Mouse (Mus musculus) testis, adult 2 months (tissue): Measurements from ENCODE around the gene Kat8. TPM values are rescaled to one million over a fixed set of nuclear protein-coding genes. Genes with fewer than 3 reads are reported as not detected.
A peak's percentile ranks its signal among the peaks of the same experiment; 100 is the strongest.
"Not testable (repeated sequence)": the region's sequence is repeated elsewhere in the genome, so short reads cannot be mapped to it uniquely, and the experiment has no call there.

ENCODE experiments used
- H3K27ac ChIP-seq: fragments of 200-500 bp; 2 replicates; pipeline ENCODE4 v1.5.1; 2012; ENCODE audit warnings: low read depth, low read length; ENCODE audit not compliant: control insufficient read depth, insufficient read depth
- H3K27me3 ChIP-seq: fragments of 200-500 bp; 2 replicates; pipeline ENCODE4 v1.6.1; 2012; ENCODE audit warnings: mild to moderate bottlenecking, low read length, moderate library complexity; ENCODE audit not compliant: control insufficient read depth, insufficient read depth
- H3K36me3 ChIP-seq: fragments of 200-500 bp; 2 replicates; pipeline ENCODE4 v1.6.1; 2012; ENCODE audit warnings: mild to moderate bottlenecking, low read length; ENCODE audit not compliant: control insufficient read depth, insufficient read depth
- H3K4me1 ChIP-seq: fragments of 200-500 bp; 2 replicates; pipeline ENCODE4 v1.6.1; 2012; ENCODE audit warnings: low read length; ENCODE audit not compliant: control insufficient read depth, insufficient read depth
- H3K4me3 ChIP-seq: fragments of 200-500 bp; 2 replicates; pipeline ENCODE4 v1.5.1; 2012; ENCODE audit warnings: low read depth, mild to moderate bottlenecking, low read length, moderate library complexity, mixed read lengths; ENCODE audit not compliant: control insufficient read depth
- CTCF ChIP-seq: fragments of 200-500 bp; IDR thresholded peaks from 2 replicates; pipeline ENCODE4 v1.5.1; 2012; ENCODE audit warnings: low read depth, mild to moderate bottlenecking, inconsistent platforms, low read length, moderate library complexity; ENCODE audit not compliant: control insufficient read depth, insufficient read depth, insufficient replicate concordance
- POLR2A ChIP-seq: fragments of 200-500 bp; IDR thresholded peaks from 2 replicates; pipeline ENCODE4 v1.6.1; 2012; ENCODE audit warnings: low read depth, mild to moderate bottlenecking, inconsistent platforms, low read length, moderate library complexity; ENCODE audit not compliant: control insufficient read depth
- polyA plus RNA-seq: library from polyadenylated mRNA; depleted of rRNA; stranded (reverse); fragments of >200 nt; gene quantifications from 2 replicates; pipeline ENCODE4 v1.2.3, GENCODE M21; 2012

The Kat8 gene
- polyA plus RNA-seq, 1 experiment, result 98.4 TPM

DNA sequence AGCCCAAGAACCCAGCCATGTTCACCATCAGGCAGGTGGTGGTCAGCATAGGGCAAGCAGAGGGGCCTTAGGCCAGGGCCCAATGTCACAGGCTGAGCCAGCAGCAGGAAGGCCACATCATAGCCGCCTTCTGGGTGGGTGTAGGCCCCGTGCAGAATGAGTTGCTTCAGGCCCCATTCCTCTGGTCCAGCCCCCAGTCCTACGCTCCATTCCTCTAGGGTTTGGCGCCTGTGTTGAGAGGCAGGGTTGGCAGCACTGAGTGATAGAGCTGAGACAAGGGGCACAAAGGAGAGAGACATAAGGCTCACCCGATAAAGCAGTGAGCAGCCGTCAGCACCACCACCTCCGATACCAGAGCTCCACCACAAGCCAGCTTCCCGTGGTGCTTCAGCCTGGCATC is 25.1 kb upstream of the Kat8 start:
- Histone ChIP-seq H3K27me3 (no peaks in the 10 kb centered on the region), H3K36me3 (peaks cover 2% of the 10 kb centered on the region), H3K27ac (no peak overlapping the region), H3K4me3 (no peak overlapping the region), H3K4me1 (peaks cover 2% of the 10 kb centered on the region; the same call in 1 of the 2 replicates)
- no peak for TF ChIP-seq CTCF
- TF ChIP-seq POLR2A, result no peak

DNA sequence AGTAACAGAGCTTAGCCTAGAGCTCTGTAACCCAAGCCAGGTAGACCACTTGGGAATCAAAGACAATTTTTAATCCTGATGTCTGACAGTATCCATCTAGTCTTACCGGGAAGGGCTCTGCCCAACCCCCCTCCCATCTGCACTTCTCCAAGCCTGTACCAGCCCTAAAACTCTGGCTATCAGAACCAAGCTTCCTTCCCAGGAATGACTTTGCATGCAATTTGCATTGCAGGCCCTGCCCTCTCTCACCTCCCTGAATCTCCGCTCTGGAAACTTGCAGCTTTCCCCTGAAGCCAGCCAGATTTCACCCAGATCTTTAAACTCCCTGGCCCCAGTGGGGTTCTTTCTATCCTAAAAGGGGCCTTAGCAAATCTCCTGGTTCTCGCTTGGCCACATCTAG is 24.5 kb upstream of the Kat8 start:
- TF ChIP-seq POLR2A (no peak), CTCF (no peak)
- Histone ChIP-seq H3K36me3 (no peaks in the 10 kb centered on the region; the same call in none of the 2 replicates), H3K4me3 (no peak overlapping the region), H3K27ac (no peak overlapping the region), H3K4me1 (peaks cover 2% of the 10 kb centered on the region; the same call in 1 of the 2 replicates), H3K27me3 (no peaks in the 10 kb centered on the region)

- Histone ChIP-seq H3K27ac (no peak overlapping the region), H3K36me3 (no peaks in the 10 kb centered on the region; the same call in none of the 2 replicates), H3K4me3 (no peak overlapping the region), H3K4me1 (peaks cover 2% of the 10 kb centered on the region; the same call in 1 of the 2 replicates), H3K27me3 (no peaks in the 10 kb centered on the region)
- TF ChIP-seq CTCF (no peak), POLR2A (no peak)
Observed at GRCm38 (mm10) chr7:127888821-127889220, 23.5 kb upstream of the Kat8 start.

- Histone ChIP-seq H3K4me3 (no peak within 1 kb of the TSS), H3K27me3 (no peaks in the 10 kb centered on the region), H3K27ac (no peak within 1 kb of the TSS), H3K4me1 (peaks cover 16% of the 10 kb centered on the region), H3K36me3 (no peaks in the 10 kb centered on the region; the same call in 1 of the 2 replicates)
- TF ChIP-seq POLR2A (no peak), CTCF (no peak)
Observed at GRCm38 (mm10) chr7:127890798-127891197, 21.5 kb upstream of the Kat8 start, which contains the start of gene Prss53. Gene Prss53 (minus strand): TSS chr7:127890970.

DNA sequence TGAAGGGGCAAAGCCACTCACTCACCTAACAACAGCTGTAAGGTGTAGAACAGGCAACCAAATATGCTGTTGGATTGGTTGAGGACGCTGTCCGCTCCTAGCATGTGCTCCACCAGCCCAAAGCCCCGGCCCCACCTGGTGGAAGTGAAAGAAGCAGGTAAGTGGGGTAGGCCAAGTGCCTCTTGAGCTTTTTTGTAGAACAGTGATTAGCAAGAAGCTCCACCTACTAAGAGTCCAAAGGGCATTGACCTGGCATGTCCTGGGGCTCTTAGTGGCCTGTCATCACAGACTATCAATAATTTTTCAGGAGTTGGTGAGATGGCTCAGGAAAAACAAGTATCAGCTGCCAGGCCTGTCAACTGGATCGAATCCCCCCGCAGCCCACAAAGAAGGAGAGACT is 17.8 kb upstream of the Kat8 start:
- TF ChIP-seq CTCF (no peak), POLR2A (no peak)
- no peak overlapping the region for H3K27ac ChIP-seq
- peaks cover 17% of the 10 kb centered on the region for H3K4me1 ChIP-seq
- H3K4me3 ChIP-seq, result no peak overlapping the region
- no peaks in the 10 kb centered on the region for H3K36me3 ChIP-seq
- no peaks in the 10 kb centered on the region for H3K27me3 ChIP-seq

DNA sequence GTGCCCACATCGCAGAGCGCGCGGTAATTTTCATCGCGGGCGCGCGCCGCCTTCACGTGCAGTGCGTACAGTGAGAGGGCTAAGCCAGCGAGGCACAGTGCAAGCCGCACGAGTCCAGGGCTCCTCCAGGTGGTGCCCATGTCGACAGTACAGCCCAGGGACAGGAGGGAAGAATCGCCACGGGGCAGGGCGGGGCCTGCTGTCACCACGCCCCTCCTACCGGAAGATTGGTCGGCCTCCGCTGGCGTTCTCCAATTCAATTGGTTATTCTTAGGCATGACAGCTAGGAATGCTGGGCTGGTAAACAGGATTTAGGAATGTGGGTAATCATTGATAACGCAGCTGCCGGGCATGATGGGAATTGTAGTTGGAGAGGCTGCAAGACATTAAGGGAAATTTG is 16.9 kb upstream of the Kat8 start, which contains the start of the genes Gm21974 and Vkorc1:
TSS of gene Gm21974 (minus strand) at position 13 of the 400 bp plus-strand sequence.
TSS of gene Vkorc1 (minus strand) at position 176 of the 400 bp plus-strand sequence.
- H3K36me3 ChIP-seq, result no peaks in the 10 kb centered on the region
- peaks cover 17% of the 10 kb centered on the region for H3K4me1 ChIP-seq
- H3K27ac ChIP-seq, result peak within 1 kb of the TSS; percentile 8; the same call in 1 of the 2 replicates
- TF ChIP-seq POLR2A (peak; percentile 60; the same call in 1 of the 2 replicates), CTCF (peak; percentile 24; the same call in 1 of the 2 replicates)
- peak within 1 kb of the TSS; percentile 76 for H3K4me3 ChIP-seq
- H3K27me3 ChIP-seq, result no peaks in the 10 kb centered on the region

DNA sequence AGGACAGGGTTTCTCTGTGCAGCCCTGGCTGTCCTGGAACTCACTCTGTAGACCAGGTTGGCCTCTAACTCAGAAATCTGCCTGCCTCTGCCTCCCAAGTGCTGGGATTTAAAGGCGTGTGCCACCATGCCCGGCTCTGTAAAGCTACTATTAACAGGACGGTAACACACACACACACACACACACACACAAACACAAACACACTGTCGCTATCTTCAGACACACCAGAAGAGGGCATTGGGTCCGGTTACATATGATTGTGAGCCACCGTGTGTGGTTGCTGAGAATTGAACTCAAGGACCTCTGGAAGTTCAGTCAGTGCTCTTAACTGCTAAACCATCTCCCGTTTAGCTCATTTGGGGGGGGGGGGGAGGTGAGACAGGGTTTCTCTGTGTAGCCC is 16.4 kb upstream of the Kat8 start:
- Histone ChIP-seq H3K4me1 (peaks cover 17% of the 10 kb centered on the region), H3K4me3 (peak overlapping the region; percentile 76)
- H3K36me3 ChIP-seq, H3K27me3 ChIP-seq, H3K27ac ChIP-seq: not testable (repeated sequence)

DNA sequence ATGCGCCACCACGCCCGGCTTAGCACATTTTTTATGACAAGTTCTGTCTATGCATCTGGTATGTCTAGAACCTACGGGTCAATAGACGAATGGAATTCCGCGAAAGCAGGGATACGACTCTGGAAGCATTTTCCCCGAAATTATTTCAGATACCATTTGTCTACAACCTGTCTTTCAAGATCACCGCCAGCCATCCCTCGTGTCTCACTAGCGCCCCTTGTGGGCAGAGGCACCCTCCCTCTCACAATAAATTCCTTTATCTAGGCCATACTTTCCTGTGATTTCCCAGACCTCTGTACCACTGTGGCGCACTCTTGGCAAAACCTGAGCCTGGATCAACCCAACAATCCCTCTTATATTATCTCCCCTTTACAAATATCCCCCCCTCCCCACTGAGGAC is 15.9 kb upstream of the Kat8 start:
- Histone ChIP-seq H3K4me1 (peaks cover 17% of the 10 kb centered on the region), H3K4me3 (no peak overlapping the region), H3K36me3 (no peaks in the 10 kb centered on the region), H3K27me3 (no peaks in the 10 kb centered on the region), H3K27ac (0 out of 2 replicates have a peak overlapping the region, but pooled peaks have one; percentile 8)
- TF ChIP-seq POLR2A, result no peak
- peak; percentile 85; the same call in 1 of the 2 replicates for TF ChIP-seq CTCF

- TF ChIP-seq POLR2A, result no peak
- TF ChIP-seq CTCF, result no peak
- Histone ChIP-seq H3K27ac (no peak overlapping the region), H3K27me3 (no peaks in the 10 kb centered on the region), H3K36me3 (no peaks in the 10 kb centered on the region), H3K4me1 (peaks cover 17% of the 10 kb centered on the region), H3K4me3 (no peak overlapping the region)
Observed at GRCm38 (mm10) chr7:127897542-127897941, 14.8 kb upstream of the Kat8 start.
